Mouse (Mus musculus): ENCODE data around the gene Slc26a10. TPM values are rescaled to one million over a fixed set of nuclear protein-coding genes. Genes with fewer than 3 reads are reported as not detected.
A peak's percentile ranks its signal among the peaks of the same experiment; 100 is the strongest.
"Not testable (repeated sequence)": the region's sequence is repeated elsewhere in the genome, so short reads cannot be mapped to it uniquely, and the experiment has no call there.

Gene Slc26a10
- polyA plus RNA-seq, 1 experiment from 2014 or later, result 0.52 TPM

GRCm38 (mm10) chr10:127158471-127158870, 22.0 kb downstream of the Slc26a10 start:
- H3K27me3 ChIP-seq (replicated peaks; ENCODE audit: control insufficient read depth, insufficient read depth, low read length), result no peaks in the 10 kb centered on the region
- H3K4me2 ChIP-seq (replicated peaks; ENCODE audit: low read depth), result no peak overlapping the region
- no peaks in the 10 kb centered on the region for H3K36me3 ChIP-seq (ENCODE audit: control insufficient read depth, insufficient read depth)
- no peaks in the 10 kb centered on the region for H3K9me3 ChIP-seq (ENCODE audit: control insufficient read depth)
- no peaks in the 10 kb centered on the region for H3K4me1 ChIP-seq (replicated peaks; ENCODE audit: control insufficient read depth, insufficient read depth, low read length)
- no peak overlapping the region for H3K4me3 ChIP-seq (ENCODE audit: low read depth, low read length)
- TF ChIP-seq CTCF (IDR thresholded peaks at IDR 0.05; ENCODE audit: low read depth), result no peak
- 31% methylated on average over 3 of the region's 3 CpGs for WGBS
- H3K9ac ChIP-seq (ENCODE audit: low read depth, low read length), result no peak overlapping the region
- peak; percentile 2; the same call in 1 of the 2 replicates for ATAC-seq
- H3K27ac ChIP-seq (ENCODE audit: low read depth, low read length), result no peak overlapping the region

DNA sequence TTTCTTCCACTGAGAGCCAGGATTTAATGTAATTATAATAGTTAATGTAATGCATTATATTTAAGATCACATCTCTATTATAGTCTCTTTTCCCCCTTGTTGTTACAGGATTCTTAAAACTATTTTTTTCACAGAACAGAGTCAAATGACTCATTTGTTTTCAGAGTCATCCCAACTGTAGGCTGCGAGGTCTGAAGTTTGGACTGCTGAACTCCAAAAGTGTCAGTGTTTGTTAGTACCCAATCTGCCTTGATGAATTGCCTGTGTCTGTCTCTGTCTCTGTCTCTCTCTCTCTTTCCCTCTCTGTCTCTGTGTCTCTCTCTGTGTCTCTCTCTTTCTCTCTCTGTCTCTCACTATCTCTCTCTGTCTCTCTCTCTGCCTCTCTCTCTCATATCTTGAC, 23.9 kb downstream of the Slc26a10 start:
- Histone ChIP-seq H3K4me3 (ENCODE audit: low read depth, low read length) (no peak overlapping the region), H3K4me2 (replicated peaks; ENCODE audit: low read depth) (no peak overlapping the region), H3K9me3 (ENCODE audit: control insufficient read depth) (no peaks in the 10 kb centered on the region), H3K4me1 (replicated peaks; ENCODE audit: control insufficient read depth, insufficient read depth, low read length) (no peaks in the 10 kb centered on the region), H3K27ac (ENCODE audit: low read depth, low read length) (no peak overlapping the region), H3K36me3 (ENCODE audit: control insufficient read depth, insufficient read depth) (no peaks in the 10 kb centered on the region), H3K9ac (ENCODE audit: low read depth, low read length) (no peak overlapping the region), H3K27me3 (replicated peaks; ENCODE audit: control insufficient read depth, insufficient read depth, low read length) (no peaks in the 10 kb centered on the region)
- ATAC-seq, result no peak
- TF ChIP-seq CTCF (IDR thresholded peaks at IDR 0.05; ENCODE audit: low read depth), result no peak
- 53% methylated on average over 1 of the region's 1 CpGs for WGBS

GRCm38 (mm10) chr10:127156089-127156488, 24.4 kb downstream of the Slc26a10 start:
- Histone ChIP-seq H3K36me3 (ENCODE audit: control insufficient read depth, insufficient read depth) (no peaks in the 10 kb centered on the region), H3K4me2 (replicated peaks; ENCODE audit: low read depth) (no peak overlapping the region), H3K4me3 (ENCODE audit: low read depth, low read length) (no peak overlapping the region), H3K9ac (ENCODE audit: low read depth, low read length) (no peak overlapping the region), H3K4me1 (replicated peaks; ENCODE audit: control insufficient read depth, insufficient read depth, low read length) (no peaks in the 10 kb centered on the region), H3K9me3 (ENCODE audit: control insufficient read depth) (no peaks in the 10 kb centered on the region), H3K27me3 (replicated peaks; ENCODE audit: control insufficient read depth, insufficient read depth, low read length) (no peaks in the 10 kb centered on the region), H3K27ac (ENCODE audit: low read depth, low read length) (no peak overlapping the region)
- no peak for TF ChIP-seq CTCF (IDR thresholded peaks at IDR 0.05; ENCODE audit: low read depth)
- 0 out of 2 replicates have a peak, but pooled peaks have one; percentile 20 for ATAC-seq
- 39% methylated on average over 1 of the region's 1 CpGs for WGBS

- Histone ChIP-seq H3K4me2 (replicated peaks; ENCODE audit: low read depth) (no peak overlapping the region), H3K27me3 (replicated peaks; ENCODE audit: control insufficient read depth, insufficient read depth, low read length) (no peaks in the 10 kb centered on the region), H3K9me3 (ENCODE audit: control insufficient read depth) (no peaks in the 10 kb centered on the region), H3K4me1 (replicated peaks; ENCODE audit: control insufficient read depth, insufficient read depth, low read length) (no peaks in the 10 kb centered on the region), H3K4me3 (ENCODE audit: low read depth, low read length) (no peak overlapping the region), H3K27ac (ENCODE audit: low read depth, low read length) (no peak overlapping the region), H3K9ac (ENCODE audit: low read depth, low read length) (no peak overlapping the region), H3K36me3 (ENCODE audit: control insufficient read depth, insufficient read depth) (no peaks in the 10 kb centered on the region)
- no peak for ATAC-seq
- 65% methylated on average over 5 of the region's 5 CpGs for WGBS
- no peak for TF ChIP-seq CTCF (IDR thresholded peaks at IDR 0.05; ENCODE audit: low read depth)
Measured at GRCm38 (mm10) chr10:127154652-127155051, 25.8 kb downstream of the Slc26a10 start.

DNA sequence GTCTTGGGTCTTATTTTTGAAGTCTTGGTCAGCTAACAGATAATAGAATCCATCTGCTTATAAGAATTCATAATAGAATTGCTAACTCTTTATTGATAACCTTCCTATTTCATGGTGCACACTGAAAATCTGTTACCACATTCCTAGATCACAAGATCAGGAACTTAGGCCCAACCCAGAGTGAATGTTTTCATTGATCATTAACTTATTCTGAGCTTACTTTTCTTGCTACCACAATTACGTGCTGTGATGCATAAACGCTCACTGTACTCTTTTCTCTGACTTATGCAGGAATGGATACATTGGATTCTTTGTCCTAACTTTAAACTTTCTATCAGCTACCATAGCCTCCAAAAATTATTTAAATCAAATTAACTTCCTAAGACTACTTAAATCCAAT, 26.2 kb downstream of the Slc26a10 start:
- TF ChIP-seq CTCF (IDR thresholded peaks at IDR 0.05; ENCODE audit: low read depth), result no peak
- no peak overlapping the region for H3K27ac ChIP-seq (ENCODE audit: low read depth, low read length)
- 37% methylated on average over 2 of the region's 2 CpGs for WGBS
- H3K4me3 ChIP-seq (ENCODE audit: low read depth, low read length), result no peak overlapping the region
- H3K9ac ChIP-seq (ENCODE audit: low read depth, low read length), result no peak overlapping the region
- H3K4me2 ChIP-seq (replicated peaks; ENCODE audit: low read depth), result no peak overlapping the region
- no peaks in the 10 kb centered on the region for H3K36me3 ChIP-seq (ENCODE audit: control insufficient read depth, insufficient read depth)
- peak; percentile 28; the same call in 1 of the 2 replicates for ATAC-seq
- H3K27me3 ChIP-seq (replicated peaks; ENCODE audit: control insufficient read depth, insufficient read depth, low read length), result no peaks in the 10 kb centered on the region
- H3K4me1 ChIP-seq (replicated peaks; ENCODE audit: control insufficient read depth, insufficient read depth, low read length), result no peaks in the 10 kb centered on the region
- H3K9me3 ChIP-seq (ENCODE audit: control insufficient read depth), result no peaks in the 10 kb centered on the region

- no peak for ATAC-seq
- no peaks in the 10 kb centered on the region for H3K36me3 ChIP-seq (ENCODE audit: control insufficient read depth, insufficient read depth)
- H3K27me3 ChIP-seq (replicated peaks; ENCODE audit: control insufficient read depth, insufficient read depth, low read length), result no peaks in the 10 kb centered on the region
- no peak for TF ChIP-seq CTCF (IDR thresholded peaks at IDR 0.05; ENCODE audit: low read depth)
- no peak overlapping the region for H3K9ac ChIP-seq (ENCODE audit: low read depth, low read length)
- no peak overlapping the region for H3K4me3 ChIP-seq (ENCODE audit: low read depth, low read length)
- 92% methylated on average over 7 of the region's 7 CpGs for WGBS
- H3K9me3 ChIP-seq (ENCODE audit: control insufficient read depth), result no peaks in the 10 kb centered on the region
- no peaks in the 10 kb centered on the region for H3K4me1 ChIP-seq (replicated peaks; ENCODE audit: control insufficient read depth, insufficient read depth, low read length)
- H3K4me2 ChIP-seq (replicated peaks; ENCODE audit: low read depth), result no peak overlapping the region
- H3K27ac ChIP-seq (ENCODE audit: low read depth, low read length), result no peak overlapping the region
Measured at GRCm38 (mm10) chr10:127153323-127153722, 27.1 kb downstream of the Slc26a10 start.

DNA sequence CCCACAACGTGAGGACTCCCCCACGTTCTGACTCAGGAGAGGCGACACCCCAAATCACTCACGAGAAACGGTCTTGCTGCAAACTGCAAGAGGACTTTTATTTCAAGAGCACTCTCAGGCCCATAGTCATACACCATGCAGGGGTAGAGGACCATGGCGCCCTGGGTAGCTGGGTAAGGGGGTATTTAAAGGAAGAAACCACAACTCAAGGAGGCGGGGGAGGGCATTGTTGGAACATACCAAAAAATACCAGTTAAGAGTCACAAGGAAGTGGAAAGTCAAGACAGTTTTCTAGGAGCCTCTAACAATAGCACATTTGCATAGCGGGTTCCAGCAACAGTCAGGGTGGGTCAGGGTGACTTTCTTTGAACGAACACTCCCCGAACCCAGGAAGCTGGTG, 27.9 kb downstream of the Slc26a10 start:
- H3K27ac ChIP-seq (ENCODE audit: low read depth, low read length); H3K36me3 ChIP-seq (ENCODE audit: control insufficient read depth, insufficient read depth); H3K27me3 ChIP-seq (replicated peaks; ENCODE audit: control insufficient read depth, insufficient read depth, low read length); H3K9me3 ChIP-seq (ENCODE audit: control insufficient read depth); H3K9ac ChIP-seq (ENCODE audit: low read depth, low read length); H3K4me1 ChIP-seq (replicated peaks; ENCODE audit: control insufficient read depth, insufficient read depth, low read length); H3K4me2 ChIP-seq (replicated peaks; ENCODE audit: low read depth); ATAC-seq; H3K4me3 ChIP-seq (ENCODE audit: low read depth, low read length): not testable (repeated sequence)
- 78% methylated on average over 10 of the region's 10 CpGs for WGBS

GRCm38 (mm10) chr10:127151233-127151632, 29.2 kb downstream of the Slc26a10 start:
- H3K4me1 ChIP-seq (replicated peaks; ENCODE audit: control insufficient read depth, insufficient read depth, low read length); H3K4me3 ChIP-seq (ENCODE audit: low read depth, low read length); H3K4me2 ChIP-seq (replicated peaks; ENCODE audit: low read depth); H3K27me3 ChIP-seq (replicated peaks; ENCODE audit: control insufficient read depth, insufficient read depth, low read length); H3K36me3 ChIP-seq (ENCODE audit: control insufficient read depth, insufficient read depth); H3K9me3 ChIP-seq (ENCODE audit: control insufficient read depth); H3K9ac ChIP-seq (ENCODE audit: low read depth, low read length); ATAC-seq; H3K27ac ChIP-seq (ENCODE audit: low read depth, low read length): not testable (repeated sequence)
- 73% methylated on average over 3 of the region's 3 CpGs for WGBS
